Mouse (Mus musculus) MEL (cell line): ENCODE measurements around the gene Gpr156.

Experiments used
- CTCF ChIP-seq, 3 experiments: IDR thresholded peaks in 2 of 3; conservative IDR thresholded peaks in 1 of 3; 2 replicates each; pipeline ENCODE4 v1.5.1; 2011 to 2012; ENCODE audit warnings: low read length in 3 of 3, low read depth in 2 of 3, mild to moderate bottlenecking in 2 of 3, improper control_type of control experiment in 1 of 3, inconsistent platforms in 1 of 3, mixed read lengths in 1 of 3, moderate library complexity in 1 of 3; ENCODE audit not compliant: control insufficient read depth in 1 of 3, insufficient read depth in 1 of 3, poor library complexity in 1 of 3, severe bottlenecking in 1 of 3
- EP300 ChIP-seq, 2 experiments: IDR thresholded peaks; 2 replicates each; pipeline ENCODE4 v1.6.1; 2011; ENCODE audit warnings: improper control_type of control experiment in 2 of 2, low read length in 2 of 2, low read depth in 1 of 2, mild to moderate bottlenecking in 1 of 2
- ETS1 ChIP-seq: IDR thresholded peaks from 2 replicates; pipeline ENCODE4 v1.6.1; 2012; ENCODE audit warnings: low read depth, mild to moderate bottlenecking, inconsistent platforms, low read length, improper control_type of control experiment, moderate library complexity
- HCFC1 ChIP-seq: IDR thresholded peaks from 2 replicates; pipeline ENCODE4 v1.6.1; 2012; ENCODE audit warnings: low read depth, mild to moderate bottlenecking, inconsistent platforms, low read length, improper control_type of control experiment, moderate library complexity
- JUND ChIP-seq: IDR thresholded peaks from 2 replicates; pipeline ENCODE4 v1.6.1; 2011; ENCODE audit warnings: low read depth, mild to moderate bottlenecking, improper control_type of control experiment, low read length
- MAFK ChIP-seq: IDR thresholded peaks from 2 replicates; pipeline ENCODE4 v1.6.1; 2011; ENCODE audit warnings: low read depth, mild to moderate bottlenecking, low read length, improper control_type of control experiment, borderline replicate concordance
- MAX ChIP-seq: IDR thresholded peaks from 2 replicates; pipeline ENCODE4 v1.6.1; 2011; ENCODE audit warnings: low read length, improper control_type of control experiment
- MEF2A ChIP-seq: IDR thresholded peaks from 2 replicates; pipeline ENCODE4 v1.6.1; 2014; ENCODE audit warnings: low read depth, mild to moderate bottlenecking, inconsistent platforms, low read length, improper control_type of control experiment; ENCODE audit not compliant: poor library complexity, insufficient replicate concordance, severe bottlenecking; ENCODE audit errors: extremely low read depth
- MYC ChIP-seq: IDR thresholded peaks from 2 replicates; pipeline ENCODE4 v1.6.1; 2011; ENCODE audit warnings: low read depth, mild to moderate bottlenecking, low read length, improper control_type of control experiment, moderate library complexity
- POLR2A ChIP-seq, 2 experiments: IDR thresholded peaks; 2 replicates each; pipeline ENCODE4 v1.6.1; 2011 to 2012; ENCODE audit warnings: low read length in 2 of 2, mild to moderate bottlenecking in 2 of 2, control low read depth in 1 of 2, improper control_type of control experiment in 1 of 2, low read depth in 1 of 2, moderate library complexity in 1 of 2; ENCODE audit not compliant: control insufficient read depth in 1 of 2, insufficient read depth in 1 of 2, poor library complexity in 1 of 2
- RCOR1 ChIP-seq: IDR thresholded peaks from 2 replicates; pipeline ENCODE4 v1.6.1; 2012; ENCODE audit warnings: low read depth, mild to moderate bottlenecking, inconsistent platforms, low read length, improper control_type of control experiment
- TBP ChIP-seq: IDR thresholded peaks from 2 replicates; pipeline ENCODE4 v1.8.0; 2011; ENCODE audit warnings: low read depth, low read length, improper control_type of control experiment
- USF2 ChIP-seq, 2 experiments: IDR thresholded peaks; 2 replicates each; pipeline ENCODE4 v1.6.1; 2011 to 2012; ENCODE audit warnings: improper control_type of control experiment in 2 of 2, low read length in 2 of 2, borderline replicate concordance in 1 of 2, inconsistent platforms in 1 of 2, low read depth in 1 of 2, mild to moderate bottlenecking in 1 of 2; ENCODE audit not compliant: insufficient read depth in 1 of 2
- ZNF384 ChIP-seq: IDR thresholded peaks from 2 replicates; pipeline ENCODE4 v1.6.1; 2012; ENCODE audit warnings: low read depth, mild to moderate bottlenecking, inconsistent platforms, low read length, improper control_type of control experiment

GRCm38 (mm10) chr16:38047781-38048558 lies 131.7 kb downstream of the Gpr156 start:
- TF ChIP-seq CTCF (IDR thresholded peaks at IDR 0.05 in 2 of 3, conservative IDR thresholded peaks at IDR 0.05 in 1 of 3; ENCODE audit: control insufficient read depth in 1 of 3, insufficient read depth in 1 of 3, low read depth in 2 of 3, low read length in 3 of 3, poor library complexity in 1 of 3, severe bottlenecking in 1 of 3): no peak
- no peak for TF ChIP-seq TBP
- TF ChIP-seq MAFK: no peak
- no peak for TF ChIP-seq EP300 (IDR thresholded peaks at IDR 0.05; ENCODE audit: low read depth in 1 of 2, low read length in 2 of 2)
- no peak for TF ChIP-seq RCOR1
- TF ChIP-seq JUND: no peak
- TF ChIP-seq MAX: no peak
- TF ChIP-seq USF2 (IDR thresholded peaks at IDR 0.05; ENCODE audit: borderline replicate concordance in 1 of 2, insufficient read depth in 1 of 2, low read depth in 1 of 2, low read length in 2 of 2): no peak
- no peak for TF ChIP-seq HCFC1
- no peak for TF ChIP-seq POLR2A (IDR thresholded peaks at IDR 0.05; ENCODE audit: control insufficient read depth in 1 of 2, insufficient read depth in 1 of 2, low read depth in 1 of 2, low read length in 2 of 2, poor library complexity in 1 of 2)
- no peak for TF ChIP-seq MEF2A
- no peak for TF ChIP-seq MYC
- TF ChIP-seq ETS1: no peak
- TF ChIP-seq ZNF384: no peak
